Mouse (Mus musculus) hindbrain, embryonic 13.5 days (tissue): ENCODE results near the gene Cd200r1. TPM values are rescaled to one million over a fixed set of nuclear protein-coding genes. Genes with fewer than 3 reads are reported as not detected.

ENCODE experiments used
- ATAC-seq: fragments of 200-750 bp; cut with Nextera tagmentation; 2 replicates; pipeline ENCODE4 v1.8.0; 2017; ENCODE audit warnings: moderate TSS enrichment; ENCODE audit not compliant: low FRiP score
- H3K27ac ChIP-seq: fragments of 300-500 bp; sonication (generic); 2 replicates; pipeline ENCODE4 v1.5.1; 2015; ENCODE audit warnings: inconsistent platforms, mild to moderate bottlenecking, moderate library complexity
- H3K27me3 ChIP-seq: fragments of 300-500 bp; sonication (generic); 2 replicates; pipeline ENCODE4 v1.6.1; 2015; ENCODE audit warnings: mild to moderate bottlenecking, inconsistent platforms
- H3K36me3 ChIP-seq: fragments of 300-500 bp; sonication (generic); 2 replicates; pipeline ENCODE4 v1.6.1; 2015; ENCODE audit warnings: mild to moderate bottlenecking, inconsistent platforms
- H3K4me1 ChIP-seq: fragments of 300-500 bp; sonication (generic); replicated peaks from 2 replicates; pipeline ENCODE4 v1.6.1; 2015; ENCODE audit warnings: inconsistent platforms
- H3K4me2 ChIP-seq: fragments of 300-500 bp; sonication (generic); 2 replicates; pipeline ENCODE4 v1.6.1; 2015; ENCODE audit warnings: inconsistent platforms, mild to moderate bottlenecking, moderate library complexity
- H3K4me3 ChIP-seq: fragments of 300-500 bp; sonication (generic); 2 replicates; pipeline ENCODE4 v1.5.1; 2015; ENCODE audit warnings: mild to moderate bottlenecking, inconsistent platforms
- H3K9ac ChIP-seq: fragments of 300-500 bp; sonication (generic); 2 replicates; pipeline ENCODE4 v1.6.1; 2015; ENCODE audit warnings: mild to moderate bottlenecking, inconsistent platforms
- H3K9me3 ChIP-seq: fragments of 300-500 bp; sonication (generic); 2 replicates; pipeline ENCODE4 v1.6.1; 2016; ENCODE audit warnings: inconsistent platforms
- WGBS: fragments of 180-500 bp; shearing (Covaris S2); methylation state at CpG from one replicate; pipeline ENCODE4 v1.1.7; 2015; 5-methylcytosine and 5-hydroxymethylcytosine counted together
- polyA plus RNA-seq: library from polyadenylated mRNA; unstranded; fragments of >200 nt; fragmentation: Nextera tagmentation; extraction: Ambion mirVana; gene quantifications from 2 replicates; pipeline ENCODE4 v1.2.1, GENCODE M21; 2015

Cd200r1 gene
- polyA plus RNA-seq = 0.58 and 0.87 TPM in 2 replicates

DNA sequence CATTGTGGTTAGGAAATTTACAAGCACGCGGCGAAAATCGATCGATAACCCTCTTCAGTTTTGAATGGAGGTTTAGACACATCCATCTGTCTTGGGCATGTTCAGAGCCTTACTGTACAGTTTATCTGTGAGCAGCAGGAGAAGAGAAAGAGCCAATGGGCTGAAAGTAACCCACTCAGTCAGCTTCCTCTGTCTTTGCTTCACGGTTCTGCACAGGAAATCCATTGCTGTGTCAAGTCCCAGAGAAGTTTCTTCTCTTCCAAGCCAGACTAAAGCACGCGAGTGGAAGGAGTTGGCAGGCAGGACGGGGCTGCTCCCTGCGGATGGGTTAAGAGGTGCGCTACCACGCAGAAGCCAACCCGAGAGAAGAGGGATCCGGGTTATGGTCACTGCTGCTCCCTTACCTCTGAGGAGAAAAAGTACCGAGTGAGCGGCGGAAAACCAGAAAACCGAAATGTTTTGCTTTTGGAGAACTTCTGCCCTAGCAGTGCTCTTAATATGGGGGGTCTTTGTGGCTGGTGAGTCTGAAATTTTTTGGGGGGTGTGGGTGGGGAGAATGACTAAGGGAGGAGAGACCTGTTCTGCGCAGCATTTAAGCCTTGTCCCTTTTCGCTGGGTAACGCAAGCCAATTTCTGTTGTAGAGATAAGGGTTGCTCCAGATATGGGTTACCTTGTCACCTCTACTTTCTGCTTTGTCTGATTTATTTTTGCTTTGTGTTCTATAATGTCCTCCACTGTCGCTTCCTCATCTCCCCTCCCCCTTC lies at the start of gene Cd200r1:
Gene Cd200r1 (plus strand): TSS at position 182 of the 765 bp plus-strand sequence.
- Histone ChIP-seq H3K4me2 (no peak within 1 kb of the TSS), H3K4me1 (no peaks in the 10 kb centered on the region), H3K9ac (no peak within 1 kb of the TSS), H3K36me3 (no peaks in the 10 kb centered on the region), H3K27ac (no peak within 1 kb of the TSS), H3K4me3 (no peak within 1 kb of the TSS), H3K27me3 (no peaks in the 10 kb centered on the region), H3K9me3 (no peaks in the 10 kb centered on the region)
- no peak for ATAC-seq
- whole genome bisulfite sequencing = 85% methylated on average over 22 of the region's 22 CpGs

DNA sequence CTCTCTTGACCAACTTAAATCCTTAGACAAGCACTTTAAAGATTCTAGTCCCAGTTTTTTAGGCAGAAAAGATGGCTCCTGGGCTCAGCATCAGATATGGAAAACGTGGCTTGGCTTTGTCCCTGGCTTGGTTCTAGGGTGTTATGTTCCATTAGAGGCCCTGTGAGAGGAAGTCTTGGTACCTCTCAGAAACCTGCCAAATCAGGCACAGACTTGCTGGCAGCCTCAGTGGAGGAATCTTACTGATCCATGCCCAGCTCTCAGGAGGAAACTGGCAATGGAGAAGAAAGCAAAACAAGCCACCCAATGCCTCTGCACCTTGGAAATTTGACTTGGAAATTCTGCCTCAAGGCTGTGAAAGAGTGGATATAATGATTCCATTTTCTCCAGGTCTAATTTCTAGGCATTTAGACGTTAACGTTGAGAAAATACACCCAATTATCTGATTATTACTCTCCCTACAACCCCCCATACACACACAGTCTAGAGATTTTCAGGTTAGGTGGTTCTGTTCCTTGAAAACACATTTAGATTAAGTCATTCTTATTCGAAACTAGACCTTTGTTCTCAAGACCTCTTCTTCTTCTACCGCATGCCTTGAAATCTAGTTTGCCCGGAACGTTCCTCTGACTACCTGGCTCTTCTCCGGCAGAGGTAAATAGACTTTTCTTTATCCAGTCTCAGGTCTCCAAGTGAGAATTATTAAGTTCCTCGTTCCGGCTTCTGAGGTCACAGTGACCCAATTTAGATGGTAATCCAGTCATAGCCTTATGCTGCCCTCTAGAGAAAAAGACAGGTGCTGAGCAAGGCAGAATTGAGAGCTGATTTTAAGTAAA lies 49.0 kb upstream of the Cd200r1 start:
- peaks cover 13% of the 10 kb centered on the region for H3K36me3 ChIP-seq
- no peaks in the 10 kb centered on the region for H3K9me3 ChIP-seq
- no peaks in the 10 kb centered on the region for H3K27me3 ChIP-seq
- WGBS = 35% methylated on average over 10 of the region's 10 CpGs
- H3K27ac ChIP-seq = 0 out of 2 replicates have a peak overlapping the region, but pooled peaks have one; percentile 36
- no peak overlapping the region for H3K9ac ChIP-seq
- peak; percentile 63; the same call in 1 of the 2 replicates for ATAC-seq
- H3K4me3 ChIP-seq = no peak overlapping the region
- peaks cover 2% of the 10 kb centered on the region; the same call in 1 of the 2 replicates for H3K4me1 ChIP-seq
- no peak overlapping the region for H3K4me2 ChIP-seq

DNA sequence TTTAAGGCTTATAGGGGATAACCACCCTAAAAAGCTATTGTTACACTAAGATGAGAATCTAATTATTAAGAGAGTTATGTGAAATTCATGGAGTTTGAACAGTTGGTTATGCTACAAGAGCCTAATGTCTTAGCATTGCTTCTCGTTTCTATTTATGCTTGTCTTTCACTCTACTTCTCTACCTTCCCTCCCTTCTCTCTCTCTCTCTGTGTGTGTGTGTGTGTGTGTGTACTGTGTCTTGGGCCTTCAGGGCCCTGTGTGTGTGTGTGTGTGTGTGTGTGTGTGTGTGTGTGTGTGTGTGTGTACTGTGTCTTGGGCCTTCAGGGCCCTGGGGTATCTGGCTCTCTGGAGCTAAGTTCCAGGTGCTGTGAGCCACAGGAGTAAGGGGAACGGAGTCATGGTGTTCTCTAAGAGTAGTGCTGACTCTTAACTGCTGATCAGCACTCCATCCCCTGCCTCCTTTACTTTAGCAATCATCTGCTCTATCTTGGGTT lies 48.3 kb upstream of the Cd200r1 start:
- Histone ChIP-seq H3K4me3 (no peak overlapping the region), H3K4me2 (no peak overlapping the region), H3K36me3 (peaks cover 13% of the 10 kb centered on the region), H3K4me1 (peaks cover 2% of the 10 kb centered on the region; the same call in 1 of the 2 replicates), H3K27ac (no peak overlapping the region; the same call in 1 of the 2 replicates), H3K9ac (no peak overlapping the region), H3K9me3 (no peaks in the 10 kb centered on the region), H3K27me3 (no peaks in the 10 kb centered on the region)
- WGBS = 88% methylated on average over 2 of the region's 2 CpGs
- ATAC-seq = peak; percentile 49; the same call in 1 of the 2 replicates

DNA sequence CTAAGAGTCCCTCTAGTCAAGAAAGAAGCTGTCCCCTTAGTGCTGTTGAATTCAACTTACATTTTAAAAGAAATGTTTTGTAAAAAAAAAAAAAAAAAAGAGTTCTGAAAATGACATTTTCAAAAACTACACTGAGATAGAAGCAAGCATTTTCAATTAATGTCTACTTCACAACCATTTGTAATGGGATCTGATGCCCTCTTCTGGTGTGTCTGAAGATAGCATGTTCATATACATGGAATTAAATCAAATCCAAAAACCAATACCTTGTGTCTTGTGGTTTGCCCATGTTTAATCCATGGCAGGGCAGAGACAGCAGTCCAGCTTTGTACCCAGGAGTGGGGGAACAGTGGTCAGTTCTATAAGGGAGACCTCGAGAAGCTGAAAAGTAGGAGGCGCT lies 47.7 kb upstream of the Cd200r1 start:
- Histone ChIP-seq H3K27ac (no peak overlapping the region), H3K9me3 (no peaks in the 10 kb centered on the region), H3K9ac (no peak overlapping the region), H3K36me3 (peaks cover 13% of the 10 kb centered on the region), H3K27me3 (no peaks in the 10 kb centered on the region), H3K4me3 (no peak overlapping the region), H3K4me2 (no peak overlapping the region), H3K4me1 (peaks cover 5% of the 10 kb centered on the region)
- WGBS = 74% methylated on average over 2 of the region's 2 CpGs
- no peak for ATAC-seq

DNA sequence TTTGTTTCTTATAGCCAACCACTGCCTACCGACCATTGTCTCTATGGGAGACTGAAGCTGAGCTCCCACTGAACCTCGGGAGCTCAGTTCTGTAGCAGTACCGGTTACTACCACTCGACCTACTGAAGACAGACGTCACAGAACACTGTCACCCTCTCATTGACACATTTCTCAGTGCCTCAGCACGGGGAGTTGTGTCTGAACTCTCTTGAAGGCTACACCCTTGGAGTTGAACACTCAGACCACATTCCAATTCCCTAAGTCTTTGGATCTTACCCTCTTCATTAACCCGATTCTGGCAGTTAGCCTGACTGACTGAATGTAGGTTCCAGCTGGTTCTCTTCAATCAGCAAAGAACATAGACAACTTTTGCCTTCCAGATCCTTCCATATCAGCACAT lies 46.2 kb upstream of the Cd200r1 start:
- no peak overlapping the region for H3K4me2 ChIP-seq
- H3K27me3 ChIP-seq = no peaks in the 10 kb centered on the region
- no peak overlapping the region for H3K27ac ChIP-seq
- H3K9ac ChIP-seq = no peak overlapping the region
- 81% methylated on average over 7 of the region's 7 CpGs for WGBS
- no peaks in the 10 kb centered on the region for H3K9me3 ChIP-seq
- peaks cover 13% of the 10 kb centered on the region for H3K36me3 ChIP-seq
- no peak for ATAC-seq
- H3K4me1 ChIP-seq = peaks cover 15% of the 10 kb centered on the region
- no peak overlapping the region for H3K4me3 ChIP-seq

DNA sequence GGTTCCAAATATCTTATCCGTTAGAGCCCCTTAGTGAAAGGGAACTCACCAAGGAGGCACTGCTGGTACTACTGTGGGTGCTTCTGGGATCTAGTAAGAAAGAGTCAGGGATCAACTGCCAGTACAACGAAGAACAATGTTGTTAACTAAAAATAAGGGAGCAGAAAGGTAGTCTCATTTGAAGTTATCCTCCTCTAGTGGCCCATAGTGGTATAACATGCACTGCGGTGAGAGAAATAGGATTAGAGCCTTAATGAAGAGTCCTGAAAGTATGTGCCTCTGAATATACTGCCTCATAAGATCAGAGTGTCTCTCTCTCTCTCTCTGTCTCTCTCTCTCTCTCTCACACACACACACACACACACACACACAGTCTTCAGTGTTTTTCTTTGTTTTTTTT lies 45.0 kb upstream of the Cd200r1 start:
- 84% methylated on average over 3 of the region's 3 CpGs for WGBS
- H3K27ac ChIP-seq = no peak overlapping the region
- no peak overlapping the region for H3K4me2 ChIP-seq
- no peaks in the 10 kb centered on the region for H3K27me3 ChIP-seq
- no peak overlapping the region for H3K9ac ChIP-seq
- peaks cover 13% of the 10 kb centered on the region for H3K36me3 ChIP-seq
- ATAC-seq = no peak
- H3K4me1 ChIP-seq = peaks cover 21% of the 10 kb centered on the region
- no peak overlapping the region for H3K4me3 ChIP-seq
- H3K9me3 ChIP-seq = no peaks in the 10 kb centered on the region

DNA sequence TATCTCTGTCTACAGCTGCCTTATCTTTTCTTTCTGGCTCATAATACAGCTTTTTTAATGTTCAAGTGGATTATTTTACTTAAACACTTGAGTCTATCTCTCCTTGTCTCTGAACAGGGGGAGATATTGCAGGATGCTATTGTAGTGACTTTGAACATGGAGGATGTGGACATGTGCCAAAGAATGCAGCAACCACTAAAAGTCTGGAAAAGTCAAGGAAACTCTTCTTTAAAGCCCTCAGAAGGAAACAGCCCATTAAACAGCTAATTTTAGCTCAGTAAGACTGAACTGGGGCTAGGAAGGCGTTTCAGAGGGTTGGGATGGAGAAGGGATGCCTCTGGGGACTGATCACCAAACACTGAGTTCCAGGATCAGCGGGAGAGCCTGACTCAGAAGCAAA lies 42.9 kb upstream of the Cd200r1 start:
- 88% methylated on average over 2 of the region's 2 CpGs for WGBS
- peaks cover 25% of the 10 kb centered on the region for H3K4me1 ChIP-seq
- H3K4me2 ChIP-seq = no peak overlapping the region
- no peak for ATAC-seq
- no peaks in the 10 kb centered on the region for H3K9me3 ChIP-seq
- H3K4me3 ChIP-seq = no peak overlapping the region
- H3K27me3 ChIP-seq = no peaks in the 10 kb centered on the region
- H3K9ac ChIP-seq = no peak overlapping the region
- no peak overlapping the region for H3K27ac ChIP-seq
- H3K36me3 ChIP-seq = peaks cover 13% of the 10 kb centered on the region

DNA sequence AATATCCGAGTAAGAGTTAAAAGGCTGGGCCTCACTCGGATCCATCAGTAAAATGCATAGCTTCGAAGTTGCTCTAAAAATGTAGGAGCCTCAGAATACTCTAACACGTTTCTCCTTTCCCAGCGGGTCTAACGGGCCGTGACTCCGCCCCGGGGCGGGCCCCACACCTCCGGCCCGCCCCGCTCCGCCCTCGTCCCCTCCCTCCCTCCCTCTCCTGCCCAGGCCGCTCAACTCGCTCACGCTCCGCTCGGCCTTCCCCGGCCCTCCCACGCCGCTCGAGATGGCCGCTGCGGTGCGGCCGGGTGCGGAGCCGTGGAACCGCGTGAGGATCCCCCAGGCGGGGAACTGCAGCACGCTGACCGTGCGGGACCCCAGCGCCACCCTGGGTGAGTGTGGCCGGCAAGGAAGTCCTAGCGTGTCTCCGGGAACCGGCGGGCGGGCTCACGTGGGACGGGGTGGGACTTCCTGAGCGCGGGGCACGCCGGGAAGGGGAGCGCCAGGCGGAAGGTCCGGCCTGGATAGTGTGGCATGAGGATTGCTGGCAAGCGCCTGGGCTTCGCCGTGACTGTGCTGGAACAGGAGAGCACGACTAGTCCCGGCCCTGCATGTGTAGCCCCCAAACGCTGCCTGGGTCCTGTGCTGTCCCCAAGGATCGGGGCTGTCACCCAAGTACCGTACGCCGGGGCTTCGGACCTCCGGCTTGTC lies 41.3 kb upstream of the Cd200r1 start, which contains the start of gene Nepro:
Gene Nepro (plus strand): TSS at position 219 of the 705 bp plus-strand sequence.
- Histone ChIP-seq H3K9me3 (no peaks in the 10 kb centered on the region), H3K27me3 (no peaks in the 10 kb centered on the region), H3K36me3 (peaks cover 15% of the 10 kb centered on the region), H3K9ac (peak within 1 kb of the TSS; percentile 78), H3K4me2 (peak within 1 kb of the TSS; percentile 71), H3K4me3 (peak within 1 kb of the TSS; percentile 59), H3K4me1 (peaks cover 25% of the 10 kb centered on the region), H3K27ac (peak within 1 kb of the TSS; percentile 92)
- under 1% methylated on average over 64 of the region's 64 CpGs for WGBS
- peak; percentile 98 for ATAC-seq

DNA sequence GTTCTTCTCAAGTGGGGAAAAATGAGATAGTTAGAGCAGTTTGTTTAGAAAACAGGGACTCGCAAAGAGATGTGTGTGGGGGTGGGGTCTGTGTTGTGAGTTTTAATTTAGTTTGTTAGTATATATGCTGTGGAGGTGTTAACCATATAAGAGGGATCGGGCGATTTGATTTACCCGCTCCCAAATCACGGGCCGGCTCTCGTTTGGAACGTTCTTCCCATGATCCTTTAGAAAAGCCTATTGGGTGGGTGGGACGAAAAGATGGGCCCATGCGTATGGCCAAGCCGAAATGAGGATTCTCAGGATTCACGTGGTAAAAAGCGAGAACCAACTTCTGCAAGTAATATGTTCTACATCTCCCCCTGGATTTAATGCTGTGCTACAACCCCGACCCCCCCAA lies 40.7 kb upstream of the Cd200r1 start:
- peak overlapping the region; percentile 92 for H3K27ac ChIP-seq
- H3K9me3 ChIP-seq = no peaks in the 10 kb centered on the region
- no peaks in the 10 kb centered on the region for H3K27me3 ChIP-seq
- peaks cover 25% of the 10 kb centered on the region for H3K4me1 ChIP-seq
- under 1% methylated on average over 14 of the region's 14 CpGs for WGBS
- peak overlapping the region; percentile 71 for H3K4me2 ChIP-seq
- H3K4me3 ChIP-seq = peak overlapping the region; percentile 59
- H3K9ac ChIP-seq = peak overlapping the region; percentile 78
- H3K36me3 ChIP-seq = peaks cover 14% of the 10 kb centered on the region
- ATAC-seq = peak; percentile 45

DNA sequence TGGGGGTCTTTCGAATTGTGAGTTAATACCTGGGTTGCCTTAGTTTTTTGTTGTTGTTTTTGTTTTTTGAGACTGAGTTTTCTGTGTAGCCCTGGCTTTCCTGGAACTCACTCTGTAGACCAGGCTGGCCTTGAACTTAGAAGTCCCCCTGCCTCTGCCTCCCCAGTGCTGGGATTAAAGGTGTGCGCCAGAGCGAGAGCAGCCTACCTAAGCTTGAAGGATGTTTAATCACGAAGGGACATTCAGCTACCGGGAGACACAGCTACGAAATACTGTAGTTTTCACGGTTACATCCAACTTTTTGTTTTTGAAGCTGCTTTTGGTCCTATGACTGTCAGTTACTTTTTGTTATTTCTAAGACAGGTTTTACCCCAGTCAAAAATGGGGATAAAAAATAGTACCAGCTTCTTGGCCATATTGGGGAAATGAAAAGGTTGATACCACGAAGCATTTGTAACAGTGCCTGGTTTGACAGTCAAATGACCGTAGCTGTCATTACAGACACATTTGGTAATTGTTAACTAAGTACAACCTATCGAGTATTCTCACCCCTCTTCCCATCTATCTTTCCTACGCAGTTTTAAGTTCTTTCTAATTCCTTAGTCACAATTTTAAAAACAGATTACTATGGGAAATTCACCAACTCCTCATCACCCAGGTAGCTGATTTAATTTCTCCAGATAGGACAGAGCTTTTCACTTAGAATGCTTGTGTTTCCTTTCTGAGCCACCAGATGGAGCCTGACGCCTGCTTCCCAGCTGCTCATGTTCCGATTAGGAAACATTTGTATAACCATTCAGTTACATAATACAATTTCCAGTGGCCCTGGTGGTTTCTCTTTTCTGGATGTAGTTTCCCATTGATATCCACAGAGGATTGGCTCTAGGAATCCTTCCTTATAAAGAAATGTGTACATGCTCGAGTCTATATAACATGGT lies 40.0 kb upstream of the Cd200r1 start:
- H3K27me3 ChIP-seq = no peaks in the 10 kb centered on the region
- H3K36me3 ChIP-seq = peaks cover 7% of the 10 kb centered on the region
- H3K9ac ChIP-seq = peak overlapping the region; percentile 78
- peaks cover 25% of the 10 kb centered on the region for H3K4me1 ChIP-seq
- no peak overlapping the region for H3K27ac ChIP-seq
- peak overlapping the region; percentile 59 for H3K4me3 ChIP-seq
- no peak for ATAC-seq
- peak overlapping the region; percentile 71 for H3K4me2 ChIP-seq
- H3K9me3 ChIP-seq = no peaks in the 10 kb centered on the region
- 50% methylated on average over 14 of the region's 14 CpGs for WGBS

DNA sequence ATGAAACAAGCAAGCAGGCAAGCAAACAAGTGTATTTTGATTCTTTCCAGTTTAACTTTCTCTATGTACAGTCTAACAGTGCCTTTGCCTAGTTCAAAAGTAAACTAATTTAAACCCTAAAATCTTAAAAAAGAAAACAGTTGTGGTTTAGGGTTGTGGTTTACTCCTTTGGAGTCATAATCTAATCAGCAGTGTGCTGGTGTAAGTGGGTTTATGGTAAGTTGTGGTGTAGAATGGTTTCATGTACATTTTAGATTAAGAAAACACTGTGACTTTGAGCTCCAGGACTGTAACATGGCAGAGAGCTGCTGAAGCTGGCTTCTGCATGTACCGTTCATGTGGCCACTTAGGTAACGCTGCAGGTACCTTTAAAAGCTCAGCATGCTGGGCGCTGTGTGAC lies 38.0 kb upstream of the Cd200r1 start:
- H3K27me3 ChIP-seq = no peaks in the 10 kb centered on the region
- peaks cover 25% of the 10 kb centered on the region for H3K36me3 ChIP-seq
- WGBS = 93% methylated on average over 3 of the region's 3 CpGs
- H3K27ac ChIP-seq = no peak overlapping the region
- H3K9ac ChIP-seq = no peak overlapping the region
- no peak overlapping the region for H3K4me3 ChIP-seq
- H3K4me1 ChIP-seq = peaks cover 25% of the 10 kb centered on the region
- no peak overlapping the region for H3K4me2 ChIP-seq
- no peak for ATAC-seq
- H3K9me3 ChIP-seq = no peaks in the 10 kb centered on the region
